Mouse (Mus musculus): Measurements from ENCODE around the gene Ccdc134. TPM values are rescaled to one million over a fixed set of nuclear protein-coding genes. Genes with fewer than 3 reads are reported as not detected.
A peak's percentile ranks its signal among the peaks of the same experiment; 100 is the strongest.

Gene Ccdc134
- polyA plus RNA-seq, 1 experiment from 2014 or later: 12.6 TPM

DNA sequence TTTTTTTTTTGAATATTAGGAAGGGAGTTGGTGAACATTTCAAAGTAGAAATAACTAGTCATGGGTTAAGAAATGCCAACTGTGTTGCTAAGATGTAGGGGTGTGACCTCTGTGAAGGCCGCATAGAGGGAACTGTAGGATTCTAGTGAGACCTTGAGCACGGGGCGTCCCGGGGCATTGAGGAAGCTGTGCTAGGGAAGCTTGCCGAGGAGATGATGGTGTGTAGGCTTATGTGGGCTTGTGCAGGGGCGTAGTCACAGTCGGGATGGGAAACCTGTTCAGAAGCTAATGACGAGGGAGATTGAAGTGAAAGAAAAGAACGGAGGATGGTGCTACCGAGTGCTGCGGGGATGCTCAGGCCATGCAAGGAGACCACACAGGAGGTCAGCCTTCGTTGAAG is 24.3 kb downstream of the Ccdc134 start:
- Histone ChIP-seq H3K27ac (no peak overlapping the region), H3K36me3 (0 out of 2 replicates have a peak, but pooled peaks cover 2% of the 10 kb centered on the region), H3K27me3 (replicated peaks) (no peaks in the 10 kb centered on the region), H3K4me2 (replicated peaks) (no peak overlapping the region), H3K9ac (no peak overlapping the region), H3K4me3 (replicated peaks) (no peak overlapping the region), H3K9me3 (no peaks in the 10 kb centered on the region), H3K4me1 (replicated peaks) (peaks cover 30% of the 10 kb centered on the region)
- 78% methylated on average over 12 of the region's 12 CpGs for WGBS
- no peak for ATAC-seq

DNA sequence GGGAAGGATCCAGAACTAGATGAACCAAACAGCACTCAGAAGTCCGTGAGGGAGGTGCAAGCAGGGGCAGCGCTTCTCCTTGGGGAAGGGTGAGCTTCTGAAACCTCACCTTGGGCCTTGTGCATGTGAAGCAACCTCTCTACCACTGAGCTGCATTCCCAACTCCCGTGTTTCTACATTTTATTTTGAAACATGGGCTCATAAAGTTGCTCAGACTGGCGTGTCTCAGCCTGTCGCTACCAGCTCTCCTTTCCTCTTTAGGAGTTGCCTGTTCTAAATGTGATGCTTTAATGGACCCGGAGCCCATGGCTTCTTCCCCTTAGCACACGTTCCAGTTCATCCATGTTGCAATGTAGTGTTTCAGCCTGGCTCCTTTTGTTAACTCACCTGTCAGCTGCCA is 24.7 kb downstream of the Ccdc134 start:
- Histone ChIP-seq H3K36me3 (0 out of 2 replicates have a peak, but pooled peaks cover 2% of the 10 kb centered on the region), H3K9me3 (no peaks in the 10 kb centered on the region), H3K9ac (no peak overlapping the region), H3K27me3 (replicated peaks) (no peaks in the 10 kb centered on the region), H3K4me1 (replicated peaks) (peaks cover 33% of the 10 kb centered on the region), H3K27ac (no peak overlapping the region), H3K4me3 (replicated peaks) (no peak overlapping the region), H3K4me2 (replicated peaks) (no peak overlapping the region)
- 74% methylated on average over 7 of the region's 7 CpGs for WGBS
- ATAC-seq: no peak

DNA sequence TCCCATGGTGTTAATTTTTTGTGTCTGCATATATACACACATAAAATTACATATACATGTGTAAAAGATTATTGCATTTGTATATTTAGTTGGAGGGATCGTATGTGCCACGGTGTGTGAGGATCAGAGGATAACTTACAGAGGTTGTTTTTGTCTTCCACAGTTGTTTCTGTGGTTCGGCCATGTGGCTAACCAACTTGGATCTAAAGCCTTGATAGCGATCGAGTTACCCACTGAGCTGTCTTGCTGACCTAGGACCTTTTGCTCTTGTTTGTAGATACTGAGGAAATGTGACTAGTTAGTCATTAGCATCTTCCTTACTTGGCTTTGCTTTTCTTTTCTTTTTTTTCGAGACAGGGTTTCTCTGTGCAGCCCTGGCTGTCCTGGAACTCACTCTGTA is 28.6 kb downstream of the Ccdc134 start:
- H3K9ac ChIP-seq: no peak overlapping the region
- no peak overlapping the region for H3K4me2 ChIP-seq (replicated peaks)
- no peaks in the 10 kb centered on the region for H3K27me3 ChIP-seq (replicated peaks)
- no peaks in the 10 kb centered on the region for H3K9me3 ChIP-seq
- H3K4me3 ChIP-seq (replicated peaks): no peak overlapping the region
- peaks cover 57% of the 10 kb centered on the region for H3K4me1 ChIP-seq (replicated peaks)
- WGBS: 91% methylated on average over 6 of the region's 6 CpGs
- no peak overlapping the region for H3K27ac ChIP-seq
- ATAC-seq: no peak
- H3K36me3 ChIP-seq: 0 out of 2 replicates have a peak, but pooled peaks cover 2% of the 10 kb centered on the region

DNA sequence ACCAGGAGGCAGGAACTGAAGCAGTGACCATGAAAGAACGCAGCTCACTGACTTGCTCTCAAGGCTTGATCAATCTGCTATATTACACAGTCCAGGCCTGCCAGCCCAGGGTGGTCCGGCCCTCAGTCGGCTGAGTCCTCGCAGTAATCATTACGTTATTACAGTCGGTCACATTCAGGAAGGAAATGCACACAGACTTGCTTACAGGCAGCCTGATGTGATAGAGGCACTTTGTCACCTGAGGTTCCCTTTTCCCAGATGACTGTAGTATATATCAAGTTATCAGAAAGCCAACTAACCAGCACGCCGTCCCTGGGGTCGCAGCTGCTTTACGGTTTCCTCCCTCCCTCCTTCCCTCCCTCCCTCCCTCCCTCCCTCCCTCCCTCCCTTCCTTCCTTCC is 29.2 kb downstream of the Ccdc134 start:
- Histone ChIP-seq H3K4me3 (replicated peaks) (no peak overlapping the region), H3K9me3 (no peaks in the 10 kb centered on the region), H3K36me3 (0 out of 2 replicates have a peak, but pooled peaks cover 2% of the 10 kb centered on the region), H3K4me2 (replicated peaks) (no peak overlapping the region), H3K4me1 (replicated peaks) (peaks cover 59% of the 10 kb centered on the region), H3K9ac (no peak overlapping the region), H3K27ac (no peak overlapping the region), H3K27me3 (replicated peaks) (no peaks in the 10 kb centered on the region)
- no peak for ATAC-seq
- 52% methylated on average over 10 of the region's 10 CpGs for WGBS

DNA sequence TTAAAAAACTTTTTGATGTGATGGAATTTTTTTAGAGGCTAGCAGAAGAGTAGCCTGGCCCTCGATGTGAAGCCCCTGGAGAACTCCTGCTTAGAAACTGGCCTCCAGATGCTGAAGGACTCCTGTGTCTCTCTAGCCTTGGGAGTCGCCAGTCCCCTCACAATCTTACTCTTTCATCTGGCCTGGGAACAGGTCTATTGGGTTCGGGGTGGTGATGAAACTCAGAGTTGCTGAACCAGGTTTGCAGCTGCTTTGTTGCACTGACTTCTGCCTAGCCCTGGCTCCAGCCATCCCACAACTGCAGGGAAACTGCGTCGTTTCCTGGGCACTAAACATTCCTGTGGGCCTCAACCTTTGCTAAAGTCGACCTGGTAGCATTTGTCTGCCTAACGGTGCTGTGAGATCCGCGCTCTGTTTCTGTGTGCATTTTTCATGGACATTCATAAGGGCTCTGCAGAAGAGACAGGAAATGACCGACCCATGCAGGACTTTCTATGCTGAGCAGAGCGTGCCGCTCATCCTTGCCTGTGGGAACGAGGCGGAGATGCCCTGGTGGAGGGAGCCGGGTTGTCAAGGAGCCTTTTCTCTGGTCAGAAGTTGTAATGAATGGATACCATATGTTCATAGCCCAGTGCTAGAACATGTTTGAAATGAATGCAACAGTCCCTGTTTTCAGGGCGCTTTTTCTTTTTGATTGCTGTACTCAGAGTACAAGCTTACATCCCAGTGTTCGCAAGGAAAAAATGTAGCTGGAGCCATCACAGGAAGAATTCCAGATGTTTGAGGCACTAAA is 30.7 kb downstream of the Ccdc134 start:
- peak; percentile 39 for ATAC-seq
- 28% methylated on average over 17 of the region's 17 CpGs for WGBS
- H3K27me3 ChIP-seq (replicated peaks): no peaks in the 10 kb centered on the region
- H3K27ac ChIP-seq: peak overlapping the region; percentile 76
- H3K4me1 ChIP-seq (replicated peaks): peaks cover 57% of the 10 kb centered on the region
- no peaks in the 10 kb centered on the region for H3K9me3 ChIP-seq
- H3K9ac ChIP-seq: peak overlapping the region; percentile 35; the same call in 1 of the 2 replicates
- H3K36me3 ChIP-seq: 0 out of 2 replicates have a peak, but pooled peaks cover 2% of the 10 kb centered on the region
- peak overlapping the region; percentile 3; the same call in 1 of the 2 replicates for H3K4me2 ChIP-seq (replicated peaks)
- no peak overlapping the region for H3K4me3 ChIP-seq (replicated peaks)

DNA sequence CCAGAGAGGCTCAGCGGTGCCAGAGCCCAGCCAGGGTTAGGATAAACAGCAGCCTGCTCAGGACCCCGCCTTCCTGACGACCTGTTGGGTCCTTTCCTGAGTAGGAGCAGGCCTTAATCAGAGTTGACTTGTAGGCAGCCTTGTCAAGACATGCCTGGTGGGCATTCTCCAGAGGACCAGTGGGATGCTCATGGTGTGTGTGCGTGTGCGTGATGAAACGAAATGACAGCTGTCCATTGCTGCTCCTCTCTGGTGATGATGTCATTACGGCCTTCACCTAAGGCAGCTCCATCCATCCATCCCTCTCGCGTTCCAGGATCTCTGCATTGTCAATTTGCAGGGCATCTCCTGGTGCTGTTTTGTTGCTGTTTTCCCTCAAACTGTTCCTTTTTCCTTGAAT is 31.7 kb downstream of the Ccdc134 start:
- no peak for ATAC-seq
- H3K4me1 ChIP-seq (replicated peaks): peaks cover 62% of the 10 kb centered on the region
- WGBS: 79% methylated on average over 9 of the region's 9 CpGs

DNA sequence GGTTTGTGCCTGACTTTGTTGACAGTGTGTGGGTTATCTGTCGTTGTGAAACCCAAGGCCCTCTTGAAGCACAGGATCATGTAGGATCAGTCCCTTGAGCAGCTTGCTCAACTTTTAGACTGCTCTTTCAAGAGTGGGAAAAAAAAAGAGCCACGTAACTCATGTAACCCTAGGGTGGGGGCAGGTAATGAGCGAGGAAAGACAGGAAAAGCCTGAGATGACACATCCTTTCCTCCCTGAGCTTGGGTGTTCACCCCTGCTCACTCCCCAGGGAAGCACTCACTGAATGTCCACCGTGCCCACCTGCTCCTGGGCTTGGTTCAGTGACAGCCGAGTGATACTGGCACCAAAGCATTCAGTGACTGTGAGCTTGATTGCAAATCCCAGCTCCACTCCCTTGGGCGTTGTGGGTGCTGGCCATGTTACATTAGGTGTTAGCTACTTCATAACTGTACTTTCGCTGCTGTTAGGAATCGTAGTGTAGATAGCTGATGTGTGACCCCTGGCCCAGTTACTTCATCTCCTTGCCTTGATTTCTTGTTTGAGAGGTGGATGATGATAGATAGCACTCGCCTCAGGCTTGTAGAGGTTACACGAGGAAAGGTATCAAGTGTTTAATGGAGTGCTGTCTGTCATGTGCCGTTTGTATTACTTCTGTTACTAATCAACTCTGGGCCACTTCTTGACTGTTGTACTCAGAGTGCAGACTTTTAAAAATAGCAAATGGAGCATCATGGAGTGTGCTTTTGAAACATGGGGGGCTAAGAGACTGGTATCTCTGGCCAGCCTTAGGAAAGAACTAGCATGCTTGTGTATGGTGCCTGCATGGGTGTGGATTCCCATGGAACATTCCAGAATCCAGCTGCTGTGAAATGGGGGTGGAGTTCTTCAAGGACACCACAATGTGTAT is 33.3 kb downstream of the Ccdc134 start:
- peaks cover 64% of the 10 kb centered on the region for H3K4me1 ChIP-seq (replicated peaks)
- H3K36me3 ChIP-seq: no peaks in the 10 kb centered on the region
- 65% methylated on average over 11 of the region's 11 CpGs for WGBS
- H3K4me2 ChIP-seq (replicated peaks): no peak overlapping the region
- H3K9ac ChIP-seq: no peak overlapping the region
- no peaks in the 10 kb centered on the region for H3K27me3 ChIP-seq (replicated peaks)
- H3K9me3 ChIP-seq: no peaks in the 10 kb centered on the region
- ATAC-seq: no peak
- no peak overlapping the region for H3K27ac ChIP-seq
- no peak overlapping the region for H3K4me3 ChIP-seq (replicated peaks)

More for the DNA sequence above, 31.7 kb downstream of the Ccdc134 start:
- Histone ChIP-seq H3K4me3 (replicated peaks) (no peak overlapping the region), H3K27ac (peak overlapping the region; percentile 76; the same call in 1 of the 2 replicates), H3K27me3 (replicated peaks) (no peaks in the 10 kb centered on the region), H3K4me2 (replicated peaks) (no peak overlapping the region), H3K9ac (no peak overlapping the region), H3K9me3 (no peaks in the 10 kb centered on the region), H3K36me3 (no peaks in the 10 kb centered on the region)

DNA sequence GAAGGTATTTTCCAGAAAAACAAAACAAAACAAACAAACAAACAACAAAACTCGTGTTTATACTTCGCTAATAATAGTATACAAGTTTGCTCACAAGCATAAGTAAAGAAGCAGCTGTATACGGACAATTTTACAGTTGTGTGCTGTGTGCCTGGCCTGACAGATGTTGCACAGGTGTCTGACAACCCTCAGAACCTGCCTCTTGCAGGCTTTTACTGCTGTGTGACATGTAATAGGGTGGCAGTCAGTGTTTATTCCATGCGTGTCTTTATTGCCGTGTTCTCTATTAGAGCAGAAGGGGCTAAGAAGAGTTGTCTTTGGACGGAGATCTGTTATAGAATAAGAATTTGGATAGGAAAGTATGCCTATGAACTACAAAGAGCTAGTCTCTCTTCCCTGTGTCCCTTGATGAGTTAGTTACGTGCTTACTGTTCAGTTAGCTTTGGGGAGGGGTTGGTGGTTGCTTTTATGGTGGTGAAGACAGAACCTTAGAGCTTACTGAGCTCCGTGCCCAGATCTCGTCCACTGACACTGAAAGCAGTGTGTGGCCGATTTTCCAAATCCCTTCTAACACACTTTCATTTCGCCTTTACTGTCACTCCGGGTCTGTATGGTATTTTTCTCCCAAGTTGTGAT is 34.4 kb downstream of the Ccdc134 start:
- 81% methylated on average over 12 of the region's 12 CpGs for WGBS
- peaks cover 69% of the 10 kb centered on the region for H3K4me1 ChIP-seq (replicated peaks)
- no peaks in the 10 kb centered on the region for H3K36me3 ChIP-seq
- H3K27me3 ChIP-seq (replicated peaks): no peaks in the 10 kb centered on the region
- no peak overlapping the region for H3K4me2 ChIP-seq (replicated peaks)
- no peak overlapping the region for H3K4me3 ChIP-seq (replicated peaks)
- no peak overlapping the region for H3K27ac ChIP-seq
- no peak overlapping the region for H3K9ac ChIP-seq
- no peak for ATAC-seq
- H3K9me3 ChIP-seq: no peaks in the 10 kb centered on the region

DNA sequence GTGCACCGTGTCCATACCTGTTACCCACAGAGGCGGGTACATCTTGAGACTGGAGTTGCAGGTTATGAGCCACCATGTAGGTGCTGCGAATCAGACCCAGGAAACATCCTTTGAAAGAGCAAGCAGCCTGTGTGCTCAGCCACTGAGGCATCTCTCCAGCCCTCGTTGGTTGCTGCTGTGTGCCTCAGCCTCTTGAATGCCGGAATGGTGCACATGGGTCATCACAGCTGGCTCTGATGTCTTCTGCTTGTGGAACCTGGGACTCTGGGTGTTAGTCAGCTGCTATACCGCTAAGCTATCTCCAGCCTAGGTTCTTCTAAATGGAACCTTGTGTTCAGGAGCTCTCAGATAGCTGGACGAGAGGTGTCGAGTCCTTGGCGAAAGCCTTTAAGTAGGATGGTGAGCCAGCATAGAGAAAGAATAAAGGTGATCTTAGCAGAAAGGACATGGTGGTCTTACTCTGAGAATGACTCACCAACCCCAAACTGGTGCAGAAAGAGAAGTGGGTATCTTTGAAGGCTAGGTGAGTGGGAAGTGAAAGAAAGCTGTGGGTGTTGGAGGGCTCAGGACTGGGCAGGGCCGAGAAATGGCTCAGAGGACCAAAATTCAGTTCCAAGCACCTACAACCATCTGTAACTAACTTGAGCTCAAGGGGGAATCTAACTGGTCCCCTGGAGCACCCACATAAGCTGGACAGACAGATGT is 35.8 kb downstream of the Ccdc134 start:
- no peak overlapping the region for H3K9ac ChIP-seq
- ATAC-seq: no peak
- no peaks in the 10 kb centered on the region for H3K36me3 ChIP-seq
- 83% methylated on average over 10 of the region's 10 CpGs for WGBS
- peak overlapping the region; percentile 44 for H3K27ac ChIP-seq
- H3K4me1 ChIP-seq (replicated peaks): peaks cover 68% of the 10 kb centered on the region
- no peak overlapping the region for H3K4me3 ChIP-seq (replicated peaks)
- H3K4me2 ChIP-seq (replicated peaks): no peak overlapping the region
- no peaks in the 10 kb centered on the region for H3K27me3 ChIP-seq (replicated peaks)
- no peaks in the 10 kb centered on the region for H3K9me3 ChIP-seq

DNA sequence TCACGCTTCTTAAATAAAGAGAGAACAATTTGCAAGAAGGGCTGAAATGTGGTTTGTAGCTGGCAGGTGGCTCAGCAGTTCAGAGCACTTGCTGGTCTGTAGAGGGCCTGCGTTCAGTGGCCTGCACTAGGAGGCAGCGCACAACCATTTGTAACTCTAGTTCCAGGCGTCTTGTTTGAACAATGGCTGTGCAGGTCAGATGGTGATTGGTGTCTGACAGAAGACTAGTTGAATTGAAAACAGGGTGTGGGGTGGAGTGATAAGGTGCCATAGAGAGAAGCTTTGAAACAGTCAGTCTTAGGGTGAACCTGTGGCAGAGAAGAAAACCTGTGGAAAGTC is 36.3 kb downstream of the Ccdc134 start:
- H3K27me3 ChIP-seq (replicated peaks): no peaks in the 10 kb centered on the region
- 52% methylated on average over 4 of the region's 4 CpGs for WGBS
- no peak overlapping the region for H3K4me3 ChIP-seq (replicated peaks)
- no peak overlapping the region; the same call in 1 of the 2 replicates for H3K4me2 ChIP-seq (replicated peaks)
- no peak overlapping the region for H3K9ac ChIP-seq
- no peaks in the 10 kb centered on the region for H3K9me3 ChIP-seq
- peak; percentile 40 for ATAC-seq
- H3K4me1 ChIP-seq (replicated peaks): peaks cover 63% of the 10 kb centered on the region
- no peaks in the 10 kb centered on the region for H3K36me3 ChIP-seq
- H3K27ac ChIP-seq: peak overlapping the region; percentile 44

DNA sequence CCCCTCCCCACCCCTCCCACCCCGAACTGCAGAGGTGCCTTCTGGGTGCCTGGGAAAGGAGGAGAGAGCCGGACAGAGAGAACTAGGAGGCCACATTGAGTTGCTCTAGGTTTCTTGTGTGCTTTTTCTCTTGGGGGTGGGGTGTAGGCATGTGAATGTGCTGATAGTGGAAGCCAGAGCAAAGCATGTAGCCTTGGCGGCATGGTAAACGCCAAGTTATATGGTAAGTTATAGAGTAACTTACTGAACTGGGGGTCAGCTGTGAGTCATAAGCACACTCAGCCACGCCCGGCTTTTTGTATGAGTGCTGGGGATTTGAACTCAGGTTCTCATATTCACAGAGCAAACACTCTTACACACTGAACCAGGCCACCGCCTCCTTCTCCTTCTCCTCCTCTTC is 36.8 kb downstream of the Ccdc134 start:
- Histone ChIP-seq H3K4me1 (replicated peaks) (peaks cover 59% of the 10 kb centered on the region), H3K36me3 (no peaks in the 10 kb centered on the region), H3K27me3 (replicated peaks) (no peaks in the 10 kb centered on the region), H3K9ac (no peak overlapping the region), H3K4me3 (replicated peaks) (no peak overlapping the region), H3K27ac (peak overlapping the region; percentile 44), H3K4me2 (replicated peaks) (no peak overlapping the region; the same call in 1 of the 2 replicates), H3K9me3 (no peaks in the 10 kb centered on the region)
- ATAC-seq: peak; percentile 72
- WGBS: 54% methylated on average over 7 of the region's 7 CpGs
